Mouse (Mus musculus) ovary, postnatal 36 days (tissue): ENCODE results near the gene Cyp4x1.
"Not testable (repeated sequence)": the region's sequence is repeated elsewhere in the genome, so short reads cannot be mapped to it uniquely, and the experiment has no call there.

Experiments used
- DNase-seq: peaks from one replicate; pipeline ENCODE4 v3.0.0; 2022; ENCODE audit warnings: low spot score, mixed read lengths

Cyp4x1 gene

DNA sequence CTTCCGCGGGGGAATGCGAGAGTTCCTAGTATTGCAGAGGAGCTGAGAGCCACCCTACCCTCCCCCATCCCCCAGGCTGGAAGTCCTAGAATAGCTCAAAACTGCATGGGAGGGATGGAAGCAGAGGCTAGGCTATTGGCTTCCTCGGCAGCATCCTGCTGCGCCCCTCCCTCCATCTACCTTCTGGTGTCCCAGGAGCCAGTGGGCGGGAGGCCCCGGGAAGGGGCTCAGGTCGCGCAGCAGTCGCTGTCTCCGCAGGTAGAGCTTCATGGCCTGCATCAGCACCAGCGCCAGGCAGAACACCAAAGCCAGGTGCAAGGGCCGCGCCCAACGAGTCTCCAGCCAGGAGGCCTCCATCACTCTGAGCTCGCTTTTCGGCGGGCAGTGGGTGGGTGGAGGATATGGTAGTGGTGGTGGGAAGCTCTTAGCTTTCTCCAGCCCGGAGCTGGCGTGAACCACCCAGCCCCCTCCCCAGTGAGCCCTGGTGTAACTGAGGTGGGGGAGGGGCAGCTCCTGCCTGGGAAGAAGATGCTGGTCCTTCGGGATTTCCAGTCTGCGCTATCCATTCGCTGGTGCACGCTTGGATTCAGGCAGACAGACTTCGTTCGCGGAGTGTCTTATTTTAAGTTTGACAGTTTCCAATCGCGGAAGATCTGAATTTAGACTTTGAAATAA lies at the start of gene Cyp4x1:
Gene Cyp4x1, minus strand, starts transcription at position 661 of the 675 bp plus-strand sequence.
- no peak for DNase-seq

DNA sequence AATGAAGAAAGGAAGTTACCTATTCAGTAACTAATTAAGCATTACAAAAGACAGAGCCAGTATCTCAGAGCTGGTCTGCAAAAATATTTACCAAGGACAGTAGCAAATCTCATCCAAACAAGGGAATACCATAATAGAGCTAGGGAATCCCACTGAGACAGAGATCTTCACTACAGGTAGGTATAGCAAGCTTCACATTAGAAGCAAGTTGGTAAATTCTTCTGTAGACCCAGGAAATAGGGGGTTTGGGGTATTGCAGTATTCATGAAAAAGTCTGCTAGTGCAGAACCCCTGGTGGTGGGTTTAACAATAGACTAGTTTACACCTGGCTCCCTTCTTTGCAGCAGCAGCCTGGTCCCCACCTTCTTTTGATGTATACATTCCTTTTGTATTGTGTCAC lies 42.1 kb upstream of the Cyp4x1 start:
- not testable (repeated sequence) for DNase-seq

- DNase-seq = no peak
Measured at GRCm38 (mm10) chr4:115174694-115175353, 40.7 kb upstream of the Cyp4x1 start.

DNA sequence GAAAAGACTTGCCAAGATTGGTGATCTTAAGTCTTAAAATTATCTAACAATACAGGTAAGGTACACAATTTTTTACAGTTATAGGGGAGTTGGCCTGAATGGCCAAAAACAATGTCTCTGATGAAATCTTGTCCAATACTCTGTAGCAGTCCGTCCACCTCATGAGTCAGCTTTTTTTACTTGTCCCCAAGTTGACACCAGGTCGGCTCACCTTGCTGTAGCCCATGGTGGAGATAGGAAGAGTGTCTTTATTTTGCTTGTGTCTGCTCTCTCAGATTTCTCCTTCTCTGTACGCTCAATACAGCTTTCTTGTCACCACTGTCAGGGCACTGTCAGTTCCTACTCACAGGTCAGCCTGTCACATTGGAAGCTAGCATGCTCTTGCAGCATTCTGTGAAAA lies 24.9 kb upstream of the Cyp4x1 start:
- DNase-seq = not testable (repeated sequence)

DNA sequence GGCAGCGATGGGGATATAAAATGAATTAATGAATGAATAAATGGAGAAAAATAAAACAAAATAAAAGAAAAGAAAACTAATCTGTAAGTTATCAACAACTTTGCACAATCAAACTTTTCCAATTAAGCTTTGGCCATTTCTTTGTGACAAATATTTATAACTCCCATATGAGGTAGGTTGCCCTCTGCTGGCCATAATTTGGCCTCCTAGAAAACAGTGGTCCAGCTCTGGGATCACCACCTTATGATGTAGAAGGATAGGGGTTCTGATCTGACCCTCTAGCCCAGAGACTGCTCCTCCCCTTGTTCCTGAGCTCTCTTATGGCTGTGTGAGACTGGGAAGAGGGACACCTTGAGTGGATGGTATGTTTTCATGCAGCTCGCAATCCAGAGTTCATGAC lies 20.6 kb upstream of the Cyp4x1 start:
- DNase-seq = no peak

- no peak for DNase-seq
Measured at GRCm38 (mm10) chr4:115134296-115134630, 182 bp upstream of the Cyp4x1 start.

- no peak for DNase-seq
Measured at GRCm38 (mm10) chr4:115133085-115133484, 996 bp downstream of the Cyp4x1 start.

DNA sequence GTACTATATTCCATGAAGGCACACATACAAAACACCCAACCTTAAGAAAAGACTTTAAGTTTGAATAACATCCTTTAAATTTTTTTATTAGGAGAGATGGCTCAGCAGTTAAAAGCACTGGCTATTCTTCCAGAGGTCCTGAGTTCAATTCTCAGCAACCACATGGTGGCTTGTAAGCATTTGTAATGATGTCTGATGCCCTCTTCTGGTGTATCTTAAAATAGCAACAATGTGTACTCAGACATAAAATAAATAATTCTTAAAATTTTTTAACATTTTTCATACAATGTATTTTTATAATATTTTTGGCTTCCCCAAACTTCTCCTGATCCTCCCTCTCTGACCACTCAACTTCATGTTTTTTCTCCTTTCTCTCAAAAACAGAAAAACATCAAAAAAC lies 9.4 kb downstream of the Cyp4x1 start:
- no peak for DNase-seq

- DNase-seq = no peak
Measured at GRCm38 (mm10) chr4:115123507-115123906, 10.6 kb downstream of the Cyp4x1 start.

DNA sequence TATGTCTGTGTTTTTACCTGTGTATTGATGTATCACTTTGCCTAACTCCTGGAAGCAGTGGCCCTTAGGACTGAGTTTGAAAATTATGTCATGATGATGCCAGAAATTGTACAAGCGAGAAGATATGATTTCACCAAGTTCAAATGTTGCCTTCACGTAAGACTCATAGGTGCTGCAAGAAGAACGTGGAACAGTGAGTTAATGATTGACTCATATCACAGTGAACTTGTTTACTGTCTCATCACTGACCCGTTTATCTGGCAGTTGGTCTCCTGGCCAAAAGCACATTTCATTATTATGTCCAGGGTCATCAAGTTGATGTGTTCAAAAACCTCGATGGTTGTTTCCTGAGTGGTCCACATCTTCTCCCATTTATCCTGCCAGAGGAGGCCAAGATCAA lies 12.5 kb downstream of the Cyp4x1 start:
- DNase-seq = no peak

DNA sequence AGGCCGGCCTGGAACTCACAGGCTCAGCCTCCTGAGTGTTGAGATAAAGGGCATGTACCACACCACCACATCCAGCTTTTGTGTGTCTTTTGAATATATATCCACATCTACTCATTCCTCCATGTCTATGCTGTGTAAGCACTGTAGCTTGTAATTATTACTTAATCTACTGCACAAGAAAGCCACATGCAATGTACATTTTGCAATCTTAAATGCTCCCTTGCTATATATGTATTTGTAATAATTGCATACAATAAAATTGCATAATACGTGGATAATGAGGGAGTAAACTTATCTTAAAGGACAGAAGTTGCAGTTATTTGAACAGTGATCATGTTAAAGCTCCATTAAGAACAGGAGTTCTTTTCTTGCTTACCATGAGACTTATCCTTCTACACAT lies 12.9 kb downstream of the Cyp4x1 start:
- DNase-seq = no peak

DNA sequence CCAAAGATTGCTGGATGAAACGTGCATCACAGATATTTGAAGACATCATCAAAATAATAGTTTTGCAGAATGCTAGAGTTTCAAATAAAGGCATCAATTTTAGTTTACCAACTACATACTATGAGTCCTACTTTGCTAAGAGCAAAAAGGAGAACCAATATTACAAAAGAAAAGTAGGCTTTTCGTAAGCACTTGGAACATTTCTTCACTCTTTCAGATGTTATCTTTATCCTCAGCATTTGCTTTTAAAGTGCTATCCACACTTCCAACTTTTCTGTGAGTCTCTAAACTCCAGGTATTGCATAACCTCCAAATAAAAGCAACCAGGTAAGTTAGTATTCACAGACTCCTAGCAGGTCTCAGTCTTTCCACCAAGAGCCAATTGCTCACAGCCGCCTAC lies 14.4 kb downstream of the Cyp4x1 start:
- DNase-seq = no peak

GRCm38 (mm10) chr4:115113266-115113665 lies 20.8 kb downstream of the Cyp4x1 start:
- no peak for DNase-seq

GRCm38 (mm10) chr4:115111167-115111566 lies 22.9 kb downstream of the Cyp4x1 start:
- no peak for DNase-seq

GRCm38 (mm10) chr4:115103510-115103909 lies 30.6 kb downstream of the Cyp4x1 start:
- DNase-seq = no peak

- peak; percentile 39 for DNase-seq
Measured at GRCm38 (mm10) chr4:115101682-115102081, 32.4 kb downstream of the Cyp4x1 start.

DNA sequence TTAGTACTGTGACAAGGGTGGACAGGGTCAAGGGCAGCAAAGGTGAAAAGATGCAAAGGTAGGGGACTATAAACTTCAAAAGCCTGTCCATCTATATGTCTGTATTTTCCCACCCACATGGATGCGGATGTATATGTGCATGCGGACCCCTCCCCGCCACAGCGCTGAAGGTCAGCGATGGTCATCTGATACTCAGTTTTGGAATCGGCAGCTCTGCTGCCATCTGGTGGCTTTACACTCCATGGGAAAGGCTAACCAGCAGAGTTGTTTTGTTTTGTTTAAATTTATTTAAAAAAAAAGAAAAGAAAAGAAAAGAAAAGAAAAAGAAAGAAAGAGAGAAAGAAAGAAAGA lies 37.0 kb downstream of the Cyp4x1 start:
- no peak for DNase-seq

GRCm38 (mm10) chr4:115096435-115097145 lies 37.5 kb downstream of the Cyp4x1 start:
- no peak for DNase-seq

- peak; percentile 29 for DNase-seq
Measured at GRCm38 (mm10) chr4:115095671-115096434, 38.2 kb downstream of the Cyp4x1 start.

GRCm38 (mm10) chr4:115094056-115094455 lies 40.0 kb downstream of the Cyp4x1 start:
- no peak for DNase-seq

DNA sequence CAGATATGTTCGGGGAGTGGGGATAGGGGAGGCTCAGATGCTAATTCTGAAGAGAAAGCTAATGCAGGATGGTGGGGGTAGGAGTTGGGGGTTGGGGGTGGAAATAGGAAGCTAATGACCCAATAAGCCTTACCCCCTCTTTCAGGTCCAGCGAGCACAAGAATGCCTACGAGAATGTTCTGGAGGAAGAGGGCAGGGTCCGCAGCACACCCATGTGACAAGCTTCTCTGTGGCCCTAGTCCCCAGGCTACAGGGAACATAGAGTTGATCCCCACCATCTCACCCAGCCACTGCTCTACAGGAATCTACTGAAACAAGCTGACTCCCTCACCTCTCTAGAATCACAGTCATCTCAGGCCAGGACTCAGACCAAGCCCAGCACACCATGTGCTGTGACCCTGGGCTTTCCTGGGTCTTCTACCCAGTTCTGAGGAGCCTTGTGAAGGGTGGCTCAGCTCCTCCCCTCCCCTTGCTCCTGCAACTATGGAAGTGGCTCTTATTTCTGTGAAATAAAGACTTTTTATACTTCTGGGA lies 40.7 kb downstream of the Cyp4x1 start:
- no peak for DNase-seq

GRCm38 (mm10) chr4:115091806-115092205 lies 42.3 kb downstream of the Cyp4x1 start:
- DNase-seq = no peak
